Mouse (Mus musculus) heart, embryonic 14.5 days (tissue): ENCODE data around the gene Tex30. TPM values are rescaled to one million over a fixed set of nuclear protein-coding genes. Genes with fewer than 3 reads are reported as not detected.

Experiments
- ATAC-seq: fragments of 200-750 bp; cut with Nextera tagmentation; 2 replicates; pipeline ENCODE4 v1.8.0; 2017; ENCODE audit warnings: low read depth, moderate TSS enrichment; ENCODE audit not compliant: insufficient number of reproducible peaks, insufficient read depth, low FRiP score
- H3K27ac ChIP-seq, 2 experiments: fragments of 200-500 bp in 1 of 2; fragments of 300-500 bp in 1 of 2; sonication (generic) in 1 of 2; replicated peaks in 1 of 2; 2 replicates each; pipeline ENCODE4 v1.5.1; 2012 to 2014; ENCODE audit warnings: low read depth in 2 of 2, low read length in 2 of 2, control low read depth in 1 of 2, mild to moderate bottlenecking in 1 of 2, mixed read lengths in 1 of 2; ENCODE audit not compliant: control insufficient read depth in 1 of 2, insufficient read depth in 1 of 2
- H3K27me3 ChIP-seq: fragments of 300-500 bp; sonication (generic); 2 replicates; pipeline ENCODE4 v1.6.1; 2014; ENCODE audit warnings: mild to moderate bottlenecking, low read length, control low read depth; ENCODE audit not compliant: control insufficient read depth, insufficient read depth
- H3K36me3 ChIP-seq: fragments of 300-500 bp; sonication (generic); 2 replicates; pipeline ENCODE4 v1.6.1; 2014; ENCODE audit warnings: mild to moderate bottlenecking, control low read depth, low read length, mixed read lengths; ENCODE audit not compliant: control insufficient read depth, insufficient read depth
- H3K4me1 ChIP-seq, 2 experiments: fragments of 200-500 bp in 1 of 2; fragments of 300-500 bp in 1 of 2; sonication (generic) in 1 of 2; 2 replicates each; pipeline ENCODE4 v1.6.1; 2012 to 2014; ENCODE audit warnings: low read length in 2 of 2, control low read depth in 1 of 2, mixed read lengths in 1 of 2; ENCODE audit not compliant: control insufficient read depth in 2 of 2, insufficient read depth in 2 of 2
- H3K4me2 ChIP-seq: fragments of 300-500 bp; sonication (generic); 2 replicates; pipeline ENCODE4 v1.6.1; 2014; ENCODE audit warnings: mild to moderate bottlenecking, low read length
- H3K4me3 ChIP-seq, 2 experiments: fragments of 200-500 bp in 1 of 2; fragments of 300-500 bp in 1 of 2; sonication (generic) in 1 of 2; 2 replicates each; pipeline ENCODE4 v1.5.1; 2012 to 2014; ENCODE audit warnings: low read length in 2 of 2, mild to moderate bottlenecking in 2 of 2, control low read depth in 1 of 2, low read depth in 1 of 2, moderate library complexity in 1 of 2; ENCODE audit not compliant: control insufficient read depth in 1 of 2, insufficient read depth in 1 of 2
- H3K9ac ChIP-seq: fragments of 300-500 bp; sonication (generic); 2 replicates; pipeline ENCODE4 v1.6.1; 2014; ENCODE audit warnings: mild to moderate bottlenecking, low read length
- H3K9me3 ChIP-seq: fragments of 300-500 bp; sonication (generic); 2 replicates; pipeline ENCODE4 v1.6.1; 2016; ENCODE audit warnings: low read length, control low read depth; ENCODE audit not compliant: control insufficient read depth
- WGBS: fragments of 180-500 bp; shearing (Covaris S2); extraction: QIAGEN DNeasy Blood & Tissue Kit; methylation state at CpG from one replicate; pipeline ENCODE4 v1.1.7; 2014; 5-methylcytosine and 5-hydroxymethylcytosine counted together
- polyA plus RNA-seq: library from polyadenylated mRNA; unstranded; fragments of >200 nt; fragmentation: Nextera tagmentation; extraction: Ambion mirVana; gene quantifications from 2 replicates; pipeline ENCODE4 v1.2.1, GENCODE M21; 2014

Tex30 gene
- polyA plus RNA-seq, 1 experiment from 2014 or later: 66.1 TPM

- Histone ChIP-seq H3K4me2 (peak overlapping the region; percentile 88), H3K9ac (peak overlapping the region; percentile 71), H3K9me3 (no peaks in the 10 kb centered on the region), H3K4me3 (peak overlapping the region; percentile 50 to 74), H3K27ac (no peak overlapping the region), H3K4me1 (no peaks in the 10 kb centered on the region), H3K27me3 (no peaks in the 10 kb centered on the region), H3K36me3 (no peaks in the 10 kb centered on the region)
- WGBS: 1% methylated on average over 17 of the region's 17 CpGs
- no peak for ATAC-seq
Measured at GRCm38 (mm10) chr1:44041797-44042554, 60.3 kb downstream of the Tex30 start.

Other genes starting within 250 kb of the Tex30 start
- 49.3 and 49.8 TPM in 2 replicates for gene Tpp2, start 168.8 kb downstream of the Tex30 start, polyA plus RNA-seq
- 0.28 and 0.47 TPM in 2 replicates for gene Mettl21c, start 82.4 kb downstream of the Tex30 start, polyA plus RNA-seq
- 0.07 TPM in 1 of 2 replicates, not detected in the other for gene Gm8251, start 40.5 kb downstream of the Tex30 start, polyA plus RNA-seq
- gene Kdelc1, start 16.4 kb upstream of the Tex30 start, polyA plus RNA-seq: 44.6 and 48.8 TPM in 2 replicates
- 12.2 and 15.3 TPM in 2 replicates for gene Bivm, start 16.5 kb upstream of the Tex30 start, polyA plus RNA-seq
- gene Ercc5, start 45.3 kb upstream of the Tex30 start, polyA plus RNA-seq: 13.7 and 16.4 TPM in 2 replicates
- 0.05 TPM in 1 of 2 replicates, not detected in the other for gene Mettl21e, start 116.5 kb upstream of the Tex30 start, polyA plus RNA-seq